Mouse (Mus musculus) CH12.LX (cell line): Measurements from ENCODE around the gene Slf1.

ENCODE experiments used
- BHLHE40 ChIP-seq: IDR thresholded peaks from 2 replicates; pipeline ENCODE4 v1.6.1; 2011; ENCODE audit warnings: mild to moderate bottlenecking, low read depth, low read length, improper control_type of control experiment
- CTCF ChIP-seq, 2 experiments: IDR thresholded peaks in 1 of 2; conservative IDR thresholded peaks in 1 of 2; 2 replicates each; pipeline ENCODE4 v1.5.1; 2011 to 2012; ENCODE audit warnings: low read depth in 2 of 2, low read length in 2 of 2, improper control_type of control experiment in 1 of 2, inconsistent platforms in 1 of 2, mild to moderate bottlenecking in 1 of 2, moderate library complexity in 1 of 2
- ELF1 ChIP-seq: IDR thresholded peaks from 2 replicates; pipeline ENCODE4 v1.6.1; 2014; ENCODE audit warnings: low read depth, mild to moderate bottlenecking, inconsistent platforms, low read length, improper control_type of control experiment
- GABPA ChIP-seq: IDR thresholded peaks from 2 replicates; pipeline ENCODE4 v1.6.1; 2012; ENCODE audit warnings: low read depth, low read length, improper control_type of control experiment, inconsistent platforms; ENCODE audit not compliant: insufficient replicate concordance
- MAX ChIP-seq: IDR thresholded peaks from 2 replicates; pipeline ENCODE4 v1.6.1; 2011; ENCODE audit warnings: low read length, improper control_type of control experiment
- MAZ ChIP-seq: IDR thresholded peaks from 2 replicates; pipeline ENCODE4 v1.6.1; 2012; ENCODE audit warnings: low read depth, mild to moderate bottlenecking, inconsistent platforms, low read length, improper control_type of control experiment, moderate library complexity
- NELFE ChIP-seq: IDR thresholded peaks from 2 replicates; pipeline ENCODE4 v1.6.1; 2011; ENCODE audit warnings: low read depth, low read length, improper control_type of control experiment
- POLR2A ChIP-seq: IDR thresholded peaks from 2 replicates; pipeline ENCODE4 v1.6.1; 2011; ENCODE audit warnings: low read depth, mild to moderate bottlenecking, improper control_type of control experiment, low read length
- SMC3 ChIP-seq: IDR thresholded peaks from 2 replicates; pipeline ENCODE4 v1.6.1; 2011; ENCODE audit warnings: low read depth, low read length, improper control_type of control experiment
- USF1 ChIP-seq: IDR thresholded peaks from 2 replicates; pipeline ENCODE4 v1.6.1; 2014; ENCODE audit warnings: low read depth, mild to moderate bottlenecking, inconsistent platforms, low read length, improper control_type of control experiment
- ZC3H11A ChIP-seq: IDR thresholded peaks from 2 replicates; pipeline ENCODE4 v1.6.1; 2012; ENCODE audit warnings: low read depth, mild to moderate bottlenecking, inconsistent platforms, low read length, improper control_type of control experiment
- ZNF384 ChIP-seq: IDR thresholded peaks from 2 replicates; pipeline ENCODE4 v1.6.1; 2012; ENCODE audit warnings: low read depth, low read length, improper control_type of control experiment, inconsistent platforms

- TF ChIP-seq ELF1 (peak; percentile 88), POLR2A (peak; percentile 80), ZC3H11A (no peak), MAX (no peak), CTCF (conservative IDR thresholded peaks at IDR 0.05 in 1 of 2, IDR thresholded peaks at IDR 0.05 in 1 of 2; ENCODE audit: low read depth in 2 of 2, low read length in 2 of 2) (no peak), USF1 (no peak), SMC3 (no peak), ZNF384 (no peak), GABPA (no peak; the same call in 1 of the 2 replicates), NELFE (peak; percentile 82), MAZ (no peak), BHLHE40 (no peak)
These were observed at the start of gene Slf1, which contains the start of gene 2210408I21Rik for GRCm38 (mm10) chr13:77134931-77135620.
